Mouse (Mus musculus) fat pad, adult 2 months (tissue): Measurements from ENCODE around the gene Atxn10.
A peak's percentile ranks its signal among the peaks of the same experiment; 100 is the strongest.
"Not testable (repeated sequence)": the region's sequence is repeated elsewhere in the genome, so short reads cannot be mapped to it uniquely, and the experiment has no call there.

Experiments used
- DNase-seq: peaks from one replicate; pipeline ENCODE4 v3.0.0-alpha.2; 2011; ENCODE audit warnings: low read depth, low spot score; ENCODE audit errors: extremely low read depth

Gene Atxn10

GRCm38 (mm10) chr15:85335671-85336300 is at the start of gene Atxn10:
Gene Atxn10, plus strand, starts transcription at chr15:85336245.
- no peak for DNase-seq

- no peak for DNase-seq
These were observed 41.4 kb upstream of the Atxn10 start for GRCm38 (mm10) chr15:85294632-85295031.

- DNase-seq: no peak
These were observed 40.5 kb upstream of the Atxn10 start for GRCm38 (mm10) chr15:85295544-85295943.

- DNase-seq: no peak
These were observed 40.1 kb upstream of the Atxn10 start for GRCm38 (mm10) chr15:85295977-85296376.

GRCm38 (mm10) chr15:85296538-85296937 is 39.5 kb upstream of the Atxn10 start:
- no peak for DNase-seq

GRCm38 (mm10) chr15:85298167-85298781 is 37.8 kb upstream of the Atxn10 start:
- DNase-seq: no peak

- peak; percentile 33 for DNase-seq
These were observed 37.1 kb upstream of the Atxn10 start for GRCm38 (mm10) chr15:85298946-85299345.

- DNase-seq: no peak
These were observed 32.8 kb upstream of the Atxn10 start for GRCm38 (mm10) chr15:85303241-85303640.

- no peak for DNase-seq
These were observed 32.1 kb upstream of the Atxn10 start for GRCm38 (mm10) chr15:85303976-85304375.

- no peak for DNase-seq
These were observed 28.9 kb upstream of the Atxn10 start for GRCm38 (mm10) chr15:85307061-85307660.

GRCm38 (mm10) chr15:85311058-85311657 is 24.9 kb upstream of the Atxn10 start:
- no peak for DNase-seq

GRCm38 (mm10) chr15:85315378-85316025 is 20.5 kb upstream of the Atxn10 start:
- DNase-seq: no peak

GRCm38 (mm10) chr15:85316342-85317140 is 19.5 kb upstream of the Atxn10 start:
- DNase-seq: no peak

- DNase-seq: no peak
These were observed 15.9 kb upstream of the Atxn10 start for GRCm38 (mm10) chr15:85319924-85320668.

GRCm38 (mm10) chr15:85323214-85323613 is 12.8 kb upstream of the Atxn10 start:
- no peak for DNase-seq

- DNase-seq: no peak
These were observed 11.6 kb upstream of the Atxn10 start for GRCm38 (mm10) chr15:85324426-85324825.

- no peak for DNase-seq
These were observed 8.2 kb upstream of the Atxn10 start for GRCm38 (mm10) chr15:85327808-85328207.

GRCm38 (mm10) chr15:85328455-85328854 is 7.6 kb upstream of the Atxn10 start:
- not testable (repeated sequence) for DNase-seq

GRCm38 (mm10) chr15:85329096-85329495 is 6.9 kb upstream of the Atxn10 start:
- DNase-seq: no peak

- no peak for DNase-seq
These were observed 6.0 kb upstream of the Atxn10 start for GRCm38 (mm10) chr15:85330024-85330423.
